ENCODE assay signal across 7 mouse cellular contexts in genomic region chr11:109650788-109651565, GRCm38 (mm10). TPM values are rescaled to one million over a fixed set of nuclear protein-coding genes. Genes with fewer than 3 reads are reported as not detected.
DNase-seq lines count a peak whose midpoint lies in the region; ATAC-seq lines count a peak whose summit lies in the region.

No protein-coding gene starts in this region.

- H3K9me3 ChIP-seq in intestine, embryonic 16.5 days (ENCODE audit: control insufficient read depth, low read length), result no peaks in the 10 kb centered on the region
- H3K9me3 ChIP-seq in midbrain, embryonic 11.5 days (ENCODE audit: control insufficient read depth, low read length), result no peaks in the 10 kb centered on the region

- intact Hi-C loops in gastrocnemius, postnatal 36 days (cut with DNase I), result no loop called here
- intact Hi-C loops in left cerebral cortex, postnatal 36 days (cut with DNase I), result loop anchor here (5.0 to 10.0 kb wide), 2 partner anchors 39 to 624 kb away; partner anchors contain the start of gene Wipi1

- H3K4me1 ChIP-seq in intestine, embryonic 16.5 days (ENCODE audit: control insufficient read depth, insufficient read depth, low read length), result peaks cover 28% of the 10 kb centered on the region
- peaks cover 15% of the 10 kb centered on the region for H3K4me1 ChIP-seq in midbrain, embryonic 11.5 days (ENCODE audit: control insufficient read depth, insufficient read depth, low read length)

- H3K27ac ChIP-seq in intestine, embryonic 16.5 days (ENCODE audit: low read length), result peak overlapping the region; percentile 96
- H3K27ac ChIP-seq in midbrain, embryonic 11.5 days (ENCODE audit: low read depth, low read length), result peak overlapping the region; percentile 94

- H3K4me2 ChIP-seq in intestine, embryonic 16.5 days (ENCODE audit: low read depth, low read length), result peak overlapping the region; percentile 94
- H3K4me2 ChIP-seq in midbrain, embryonic 11.5 days, result peak overlapping the region; percentile 88

- ATAC-seq in intestine, embryonic 16.5 days, result peak; percentile 97
- peak; percentile 95 for ATAC-seq in midbrain, embryonic 11.5 days (ENCODE audit: low FRiP score)

- no peaks in the 10 kb centered on the region; the same call in 1 of the 2 replicates for H3K36me3 ChIP-seq in intestine, embryonic 16.5 days (ENCODE audit: control insufficient read depth, insufficient read depth, low read length)
- no peaks in the 10 kb centered on the region; the same call in 1 of the 2 replicates for H3K36me3 ChIP-seq in midbrain, embryonic 11.5 days (ENCODE audit: control insufficient read depth, insufficient read depth, low read length)

- H3K27me3 ChIP-seq in intestine, embryonic 16.5 days (replicated peaks; ENCODE audit: control insufficient read depth, insufficient read depth, low read length), result no peaks in the 10 kb centered on the region
- no peaks in the 10 kb centered on the region; the same call in 1 of the 2 replicates for H3K27me3 ChIP-seq in midbrain, embryonic 11.5 days (ENCODE audit: control insufficient read depth, insufficient read depth, low read length)

- peak overlapping the region; percentile 67 for H3K4me3 ChIP-seq in intestine, embryonic 16.5 days (ENCODE audit: low read length)
- H3K4me3 ChIP-seq in midbrain, embryonic 11.5 days (ENCODE audit: low read depth, low read length), result peak overlapping the region; percentile 99

- peak; percentile 89 to 92 for DNase-seq in adrenal gland, adult 18-20 months (ENCODE audit: low spot score in 2 of 2)
- DNase-seq in embryo, embryonic 11 days, result peak; percentile 98
- DNase-seq in gastrocnemius, postnatal 36 days, result peak; percentile 85 to 88
- DNase-seq in left cerebral cortex, postnatal 36 days (ENCODE audit: low spot score in 2 of 2), result peak; percentile 94 to 95
- DNase-seq in midbrain, embryonic 11.5 days (ENCODE audit: low spot score, missing footprints), result peak; percentile 99
- DNase-seq in skeletal muscle tissue, adult 2 months (ENCODE audit: low read depth, low spot score), result peak; percentile 90

- peak overlapping the region; percentile 97 for H3K9ac ChIP-seq in intestine, embryonic 16.5 days (ENCODE audit: low read depth, low read length)
- peak overlapping the region; percentile 97 for H3K9ac ChIP-seq in midbrain, embryonic 11.5 days (ENCODE audit: low read length)

- under 1% methylated on average over 87 of the region's 90 CpGs for whole genome bisulfite sequencing in intestine, embryonic 16.5 days
- WGBS in midbrain, embryonic 11.5 days, result under 1% methylated on average over 80 of the region's 90 CpGs

RNA-seq across cellular contexts. Expression of gene Prkar1a, which starts 1.8 kb away (rescaled TPM):
- 100 to 1,000 TPM; 376 to 457 TPM for total RNA-seq in adrenal gland, adult 18-20 months (2021)
- 100 to 1,000 TPM; 115 TPM for total RNA-seq in gastrocnemius, postnatal 36 days (2021)
- polyA plus RNA-seq in intestine, embryonic 16.5 days (2015; fragmentation: Nextera tagmentation; extraction: Ambion mirVana), result 250 and 256 TPM in 2 replicates
- 100 to 1,000 TPM; 563 to 569 TPM for total RNA-seq in left cerebral cortex, postnatal 36 days (2021)
- 435 and 478 TPM in 2 replicates for polyA plus RNA-seq in midbrain, embryonic 11.5 days (2014; fragmentation: Nextera tagmentation; extraction: Ambion mirVana)

RNA-seq across cellular contexts. Expression of gene Wipi1, which starts 39.2 kb away (rescaled TPM):
- total RNA-seq in adrenal gland, adult 18-20 months (2021), result 10 to 100 TPM; 18.1 to 28.9 TPM
- total RNA-seq in gastrocnemius, postnatal 36 days (2021), result 10 to 100 TPM; 55.6 to 58.9 TPM
- polyA plus RNA-seq in intestine, embryonic 16.5 days (2015; fragmentation: Nextera tagmentation; extraction: Ambion mirVana), result 27.3 and 27.5 TPM in 2 replicates
- 10 to 100 TPM; 22.3 to 22.7 TPM for total RNA-seq in left cerebral cortex, postnatal 36 days (2021)
- polyA plus RNA-seq in midbrain, embryonic 11.5 days (2014; fragmentation: Nextera tagmentation; extraction: Ambion mirVana), result 11.1 and 12.4 TPM in 2 replicates

Comparison
In these comparisons a context has a peak if more than half of its experiments do, and no peak if none do; other contexts are left out.
1. Peak in every context shown above with its lines: DNase-seq, ATAC-seq, H3K4me3 ChIP-seq and H3K27ac ChIP-seq.